Mouse (Mus musculus) C3H10T1/2 (cell line): ENCODE results near the gene Olfr694. TPM values are rescaled to one million over a fixed set of nuclear protein-coding genes. Genes with fewer than 3 reads are reported as not detected.

Experiments
- polyA plus RNA-seq, 2 experiments: library from polyadenylated mRNA; unstranded; fragments of >200 nt; fragmentation: generic; extraction: Trizol; gene quantifications; one replicate each; pipeline ENCODE4 v1.2.1; 2012; ENCODE audit warnings: missing spikeins in 2 of 2

Gene Olfr694
- polyA plus RNA-seq = not detected

GRCm38 (mm10) chr7:106691714-106692113 lies at the start of gene Olfr694:
TSS of gene Olfr694 (minus strand) at chr7:106691814.

DNA sequence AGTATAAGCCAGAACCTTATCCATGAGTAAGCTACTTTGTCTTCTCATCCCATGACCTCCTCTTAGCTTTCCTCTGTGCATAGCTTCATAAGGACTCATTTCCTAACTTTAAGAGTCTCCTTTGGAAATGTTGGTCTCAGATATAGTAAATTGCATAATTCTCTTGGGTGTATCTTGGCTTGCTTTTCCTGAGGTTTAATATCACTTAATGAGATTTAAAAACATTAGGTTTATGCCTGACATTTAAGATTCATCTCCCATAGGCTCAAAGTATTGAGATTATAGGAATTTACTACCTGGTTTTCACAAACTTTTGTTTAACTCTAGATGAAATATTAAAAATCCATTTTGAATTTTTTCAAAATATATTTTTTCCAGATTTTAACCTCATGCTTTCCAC lies 24.7 kb upstream of the Olfr694 start, which contains the start of gene Olfr695:
TSS of gene Olfr695 (minus strand) at position 101 of the 400 bp plus-strand sequence.

DNA sequence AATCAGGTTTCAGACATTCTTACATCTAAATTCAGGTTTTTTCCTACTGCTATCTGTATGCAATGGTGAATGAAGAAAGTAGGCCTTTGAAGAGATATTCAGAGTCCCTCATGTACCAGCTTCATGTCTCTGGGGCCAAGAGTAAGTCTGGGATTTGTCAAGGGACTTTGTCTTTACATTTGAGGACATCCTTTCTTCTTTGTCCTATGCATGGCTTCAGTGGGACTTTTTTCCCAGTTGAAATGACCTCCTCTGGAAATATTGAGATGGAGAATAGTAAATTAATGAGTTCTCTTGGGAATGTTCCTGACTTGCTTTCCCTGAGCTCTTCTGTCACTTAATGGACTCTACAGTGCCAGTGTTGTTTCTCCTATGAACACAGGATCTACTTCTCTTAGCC lies 11.1 kb downstream of the Olfr694 start, which contains the start of gene Olfr693:
TSS of gene Olfr693 (minus strand) at position 101 of the 400 bp plus-strand sequence.

Other genes starting within 250 kb of the Olfr694 start
- not detected for gene Olfr693, start 11.2 kb downstream of the Olfr694 start, polyA plus RNA-seq
- not detected for gene Olfr695, start 24.6 kb upstream of the Olfr694 start, polyA plus RNA-seq
- not detected for gene Olfr697, start 50.6 kb upstream of the Olfr694 start, polyA plus RNA-seq
- gene Olfr698, start 63.6 kb upstream of the Olfr694 start, polyA plus RNA-seq = not detected
- not detected for gene Olfr699, start 101.4 kb upstream of the Olfr694 start, polyA plus RNA-seq
- not detected for gene Olfr700, start 117.0 kb upstream of the Olfr694 start, polyA plus RNA-seq
- gene Olfr701, start 122.3 kb upstream of the Olfr694 start, polyA plus RNA-seq = not detected
- gene Olfr702, start 142.1 kb upstream of the Olfr694 start, polyA plus RNA-seq = not detected
- not detected for gene Olfr703, start 151.5 kb upstream of the Olfr694 start, polyA plus RNA-seq
- gene Olfr704, start 171.4 kb upstream of the Olfr694 start, polyA plus RNA-seq = not detected
- not detected for gene Olfr705, start 185.1 kb upstream of the Olfr694 start, polyA plus RNA-seq
- not detected for gene Olfr706, start 196.3 kb upstream of the Olfr694 start, polyA plus RNA-seq
- gene Olfr707, start 209.4 kb upstream of the Olfr694 start, polyA plus RNA-seq = not detected
- gene Olfr1532-ps1, start 216.2 kb upstream of the Olfr694 start, polyA plus RNA-seq = not detected
- gene Olfr709-ps1, start 240.4 kb upstream of the Olfr694 start, polyA plus RNA-seq = not detected